Mouse (Mus musculus) layer of hippocampus, adult 11-12 months (tissue): ENCODE results near the gene Haus4.

Source experiments
- DNase-seq: peaks from one replicate; pipeline ENCODE4 v3.0.0; 2022; ENCODE audit warnings: low spot score

Gene Haus4

DNA sequence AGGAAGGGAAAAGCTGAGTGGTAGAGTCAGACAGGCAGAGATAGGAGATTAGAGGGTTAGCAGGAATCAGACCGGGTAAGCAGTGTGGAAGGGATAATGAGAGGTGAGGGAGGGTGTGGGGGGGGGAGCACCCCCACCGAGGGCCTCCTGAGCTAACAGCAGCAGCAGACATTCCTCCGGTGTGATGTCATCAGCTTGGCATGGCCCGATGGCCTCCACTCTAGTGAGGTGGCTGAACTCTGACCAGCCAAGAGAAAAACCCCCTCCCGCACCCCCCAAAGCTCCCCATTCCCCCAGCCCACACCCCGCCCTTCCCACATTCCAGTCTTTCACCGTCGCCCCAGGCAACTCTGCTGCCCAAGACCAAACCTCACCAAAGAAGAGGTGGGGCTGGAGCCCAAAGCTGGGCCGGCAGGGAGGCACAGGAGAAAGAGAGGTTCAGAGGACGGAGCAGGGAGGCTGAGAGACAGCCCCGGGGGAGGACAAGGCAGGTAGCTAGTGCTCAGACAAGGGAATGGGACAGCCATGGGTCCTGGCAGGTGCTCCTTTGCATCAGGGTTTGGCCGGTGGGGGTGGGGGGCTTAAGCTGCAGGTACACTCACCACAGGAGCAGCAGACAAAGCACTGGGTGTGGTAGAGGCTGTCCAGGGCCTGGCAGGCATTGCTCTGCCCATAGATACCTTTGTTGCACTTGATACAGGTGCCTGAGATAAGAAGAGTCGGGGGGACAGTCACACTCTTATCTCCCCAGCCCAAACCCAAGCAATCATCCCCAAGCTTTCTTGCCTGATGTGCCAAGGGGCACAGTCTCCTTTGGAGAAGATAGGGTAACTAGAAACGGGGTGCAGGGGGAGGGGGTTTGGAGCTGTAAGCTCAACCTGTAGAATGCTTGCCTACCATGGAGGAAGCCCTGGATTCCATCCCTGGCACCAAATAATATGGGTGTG is 18.6 kb upstream of the Haus4 start:
- no peak for DNase-seq

DNA sequence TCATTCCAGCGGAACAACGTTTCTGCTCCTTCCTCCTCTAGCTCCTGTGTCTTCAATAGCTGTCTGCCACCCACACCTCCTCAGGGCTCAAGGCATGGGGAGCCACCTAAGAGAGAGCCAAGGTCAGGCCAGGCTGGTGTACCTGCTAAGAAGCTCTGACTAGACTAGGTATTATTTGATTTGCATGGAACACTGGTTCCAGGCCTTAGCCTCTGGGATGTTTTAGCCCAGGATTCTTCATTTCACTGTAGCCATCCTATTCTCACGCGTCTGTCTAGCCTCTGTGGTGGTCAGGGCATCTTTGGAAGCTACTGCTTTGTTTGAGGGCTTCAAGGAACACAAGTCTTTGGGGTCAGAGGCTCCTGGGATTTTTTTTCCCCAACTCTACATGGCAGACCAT is 17.7 kb upstream of the Haus4 start:
- DNase-seq, result no peak

DNA sequence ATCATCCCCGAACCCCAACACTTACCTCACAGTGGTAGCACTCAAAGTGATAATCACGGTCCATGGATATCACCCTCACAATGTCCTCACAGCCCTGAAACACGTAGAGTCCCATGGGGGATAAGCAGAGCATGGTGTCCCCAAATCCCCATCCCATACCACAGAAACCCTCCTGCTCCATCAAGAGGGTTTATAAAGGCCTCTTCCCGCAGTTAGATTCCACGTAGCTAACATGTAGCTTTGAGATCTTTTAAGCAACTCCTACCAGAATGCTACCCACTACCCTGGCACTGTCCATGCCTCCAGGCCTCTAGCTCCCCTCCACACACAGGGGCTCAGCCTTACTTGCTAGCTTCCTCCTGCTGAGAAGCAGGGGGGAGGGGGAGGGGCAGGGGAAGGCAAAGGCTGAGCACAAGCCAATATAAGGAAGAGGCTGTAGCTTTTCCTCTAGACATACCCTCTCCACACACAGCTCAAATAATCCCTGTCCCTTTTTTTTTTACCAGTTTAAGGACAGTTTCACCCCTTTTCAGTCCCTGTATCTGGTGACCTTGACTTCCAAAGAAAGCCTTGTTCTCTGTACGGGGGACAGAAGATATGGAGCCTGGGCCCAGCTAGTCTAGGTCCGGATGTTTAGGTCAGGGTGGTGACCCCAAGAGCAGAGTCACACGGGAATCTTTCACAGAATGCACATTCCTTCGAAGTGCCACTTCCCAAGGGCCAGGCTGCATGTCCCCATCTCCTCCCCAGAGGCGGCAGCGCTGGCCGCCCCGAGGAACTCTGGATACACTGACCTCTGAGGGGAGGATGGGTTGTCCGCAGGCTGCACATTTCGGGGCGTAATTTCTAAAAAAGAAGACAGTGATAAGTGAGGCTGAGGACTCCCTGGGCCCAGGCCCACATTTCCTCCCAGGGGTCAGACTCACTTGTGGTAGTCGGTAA is 15.3 kb upstream of the Haus4 start:
- DNase-seq, result no peak

GRCm38 (mm10) chr14:54568694-54569414 is 14.4 kb upstream of the Haus4 start:
- DNase-seq, result peak; percentile 76

- no peak for DNase-seq
Measured at GRCm38 (mm10) chr14:54560527-54561242, 6.3 kb upstream of the Haus4 start.

- no peak for DNase-seq
Measured at GRCm38 (mm10) chr14:54557330-54557729, 2.9 kb upstream of the Haus4 start.

- no peak for DNase-seq
Measured at GRCm38 (mm10) chr14:54553454-54553974, 902 bp downstream of the Haus4 start.

GRCm38 (mm10) chr14:54544703-54545102 is 9.7 kb downstream of the Haus4 start:
- DNase-seq, result no peak

- no peak for DNase-seq
Measured at GRCm38 (mm10) chr14:54540771-54541170, 13.6 kb downstream of the Haus4 start.

DNA sequence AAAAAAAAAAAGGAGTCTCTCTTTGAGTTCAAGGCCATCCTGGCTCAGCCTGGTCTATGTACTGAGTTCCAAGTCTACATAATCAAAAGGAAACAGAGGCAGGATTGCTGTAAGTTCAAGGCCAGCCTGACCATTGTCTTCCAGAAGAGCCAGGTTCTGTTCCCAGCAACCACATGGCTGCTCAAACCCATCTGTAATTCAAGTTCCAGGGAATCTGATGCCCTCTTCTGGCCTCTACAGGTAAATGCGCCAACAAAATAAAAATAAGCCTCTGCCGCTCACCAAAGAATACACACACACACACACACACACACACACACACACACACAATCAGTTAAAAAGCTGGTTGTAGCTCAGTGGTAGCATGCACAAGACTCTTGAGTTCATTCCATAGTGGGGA is 15.8 kb downstream of the Haus4 start:
- DNase-seq, result no peak

DNA sequence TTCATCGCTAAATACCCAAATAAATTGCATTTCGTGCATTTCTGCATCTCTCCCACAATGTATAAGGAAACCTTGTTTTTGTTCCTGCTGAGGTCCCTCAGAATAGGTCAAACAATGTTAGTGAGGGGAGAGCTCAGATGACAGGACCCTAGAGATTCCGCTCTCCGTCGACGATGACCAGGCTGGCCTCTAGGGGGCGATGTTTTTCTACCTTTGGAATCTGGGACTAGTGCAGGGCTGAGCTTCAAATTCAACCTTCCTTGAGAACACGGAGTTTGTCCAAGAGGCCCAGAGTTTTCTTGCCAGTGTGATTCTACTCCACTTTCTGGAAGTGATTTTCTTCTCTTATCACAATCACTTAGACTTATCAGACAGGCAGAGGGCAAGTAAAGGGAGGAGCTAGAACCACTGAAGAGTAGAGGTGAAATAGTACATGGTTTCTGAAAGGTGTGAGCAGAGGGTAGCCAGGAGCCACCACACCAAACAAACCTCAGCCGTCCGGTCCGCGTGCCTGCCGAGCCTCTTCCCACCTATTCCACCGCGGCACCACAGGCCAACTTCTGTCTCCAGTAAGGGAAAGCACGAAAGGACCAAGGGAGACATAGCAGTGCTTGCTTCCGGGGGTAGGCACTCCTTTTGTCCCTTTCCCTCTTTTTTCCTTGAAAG is 25.8 kb downstream of the Haus4 start:
- DNase-seq, result peak; percentile 89

DNA sequence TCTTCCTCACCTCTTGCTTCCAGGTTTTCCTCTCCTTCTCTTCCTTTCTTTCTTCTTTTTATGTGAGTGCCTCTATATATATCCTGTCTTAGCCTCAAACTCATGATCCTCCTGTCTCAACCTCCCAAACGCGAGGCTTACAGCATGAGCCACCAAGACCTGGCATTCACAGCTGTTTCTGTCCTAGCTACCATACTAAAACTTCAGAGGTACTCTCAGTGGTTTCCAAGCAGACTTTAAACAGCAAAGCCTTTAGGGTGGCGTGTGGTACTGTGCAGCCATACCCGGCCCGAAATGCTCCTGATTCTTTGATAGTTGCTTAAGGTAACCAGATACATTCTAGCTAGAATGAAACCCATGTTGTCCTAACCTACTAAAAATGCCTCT is 26.4 kb downstream of the Haus4 start:
- DNase-seq, result no peak

DNA sequence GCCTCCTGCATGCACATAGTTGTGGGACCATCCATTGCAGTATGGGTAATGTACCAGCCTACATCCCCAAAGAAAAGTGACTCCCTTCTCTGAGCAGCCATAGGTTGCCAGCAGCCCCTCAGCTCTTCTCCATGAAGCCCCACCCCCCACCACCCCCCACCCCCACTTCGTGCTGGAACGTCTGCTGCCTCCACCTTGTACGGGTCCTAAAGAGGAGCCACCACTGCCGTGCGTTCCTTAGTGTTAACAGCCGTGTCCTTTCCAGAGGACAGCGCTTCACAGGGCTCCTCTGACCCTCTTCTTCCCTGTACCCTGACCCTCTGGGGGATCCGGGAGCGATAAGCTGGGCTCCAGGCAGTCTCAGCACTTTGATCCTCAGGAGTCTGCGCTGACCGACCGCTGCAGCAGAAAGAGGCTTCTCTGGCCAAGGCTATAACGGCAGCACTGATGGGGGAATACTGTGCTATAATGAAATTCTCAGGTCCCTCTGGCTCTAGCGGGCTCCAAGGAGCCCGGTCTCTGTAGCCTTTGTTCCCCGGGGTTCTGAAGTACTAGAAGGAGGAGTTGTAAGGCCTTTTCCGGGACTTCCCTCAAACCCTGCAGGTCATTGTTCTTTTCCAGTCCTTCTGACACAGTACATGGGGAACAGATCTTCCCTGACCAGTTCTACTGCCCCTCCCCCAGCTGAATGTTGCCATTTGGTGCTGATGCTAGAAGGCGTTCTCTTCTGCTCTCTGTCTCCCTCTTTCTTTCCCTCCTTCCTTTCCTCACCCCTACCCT is 27.0 kb downstream of the Haus4 start:
- peak; percentile 19 for DNase-seq

DNA sequence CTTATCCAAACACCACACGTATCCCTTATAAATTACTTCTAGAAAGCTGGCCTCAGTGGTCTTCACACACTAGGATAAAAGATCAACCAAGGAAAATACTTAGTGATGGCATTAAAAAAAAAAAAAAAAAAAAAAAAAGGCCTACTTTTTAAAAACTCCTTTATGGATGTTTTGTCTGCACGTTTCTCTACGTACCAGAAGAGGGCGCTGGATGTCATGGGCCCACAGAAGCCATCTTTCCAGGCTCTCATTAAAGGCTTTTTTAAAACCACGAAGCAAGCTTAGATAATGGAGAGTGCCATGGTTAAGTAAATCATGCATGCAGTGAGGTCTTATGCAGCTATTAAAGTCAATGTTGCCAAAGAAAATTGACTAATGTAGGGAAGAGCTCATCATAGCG is 30.8 kb downstream of the Haus4 start:
- no peak for DNase-seq

DNA sequence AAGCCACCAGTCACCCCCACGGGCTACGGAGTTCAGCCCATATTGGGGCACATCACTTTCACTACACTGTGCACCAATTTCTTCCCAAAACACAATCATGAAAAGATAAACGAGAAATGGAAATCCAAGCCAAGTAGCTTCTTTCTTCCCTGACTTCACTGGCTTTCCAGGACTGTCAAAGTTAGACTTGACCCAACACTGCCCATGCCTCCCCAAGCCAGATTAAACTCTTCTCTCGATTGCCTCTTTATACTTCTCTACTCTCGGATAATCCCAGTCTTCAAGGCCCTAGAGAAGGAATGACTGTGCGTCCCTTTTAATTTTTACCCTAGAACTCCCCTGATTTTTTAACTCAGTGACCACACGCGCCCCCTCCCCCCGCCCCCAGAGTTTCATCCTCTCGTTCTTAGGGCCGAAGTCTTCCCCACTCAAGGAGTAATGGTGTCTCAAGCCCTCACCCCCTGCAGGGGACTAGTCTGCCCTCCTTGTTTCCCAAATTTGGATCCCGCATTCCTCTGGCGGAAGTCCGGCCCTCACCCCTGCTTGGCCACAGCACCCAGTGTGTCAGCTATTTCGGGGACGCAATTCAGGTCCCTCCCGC is 37.6 kb downstream of the Haus4 start:
- no peak for DNase-seq

DNA sequence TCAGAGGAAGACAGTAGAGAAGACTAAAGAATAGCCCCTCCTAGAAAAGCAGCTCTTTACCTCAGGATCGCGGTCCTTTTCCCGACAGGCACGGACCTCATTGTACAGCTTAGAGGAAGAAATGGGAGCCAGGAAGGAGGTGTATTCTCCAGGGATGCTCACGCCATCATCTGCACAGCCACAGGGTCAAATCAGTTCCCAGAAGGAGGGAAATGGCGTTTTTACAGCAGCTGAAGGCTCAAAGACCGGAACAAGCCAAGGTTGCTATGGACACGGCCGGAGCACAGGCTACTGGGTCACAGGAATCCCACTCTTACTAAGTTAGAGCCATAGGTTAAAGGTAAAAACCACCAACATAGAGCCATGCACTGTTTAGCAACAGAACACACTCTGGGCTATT is 44.6 kb downstream of the Haus4 start:
- no peak for DNase-seq

GRCm38 (mm10) chr14:54503092-54503491 is 51.3 kb downstream of the Haus4 start:
- DNase-seq, result no peak

- no peak for DNase-seq
Measured at GRCm38 (mm10) chr14:54501365-54501764, 53.1 kb downstream of the Haus4 start.

DNA sequence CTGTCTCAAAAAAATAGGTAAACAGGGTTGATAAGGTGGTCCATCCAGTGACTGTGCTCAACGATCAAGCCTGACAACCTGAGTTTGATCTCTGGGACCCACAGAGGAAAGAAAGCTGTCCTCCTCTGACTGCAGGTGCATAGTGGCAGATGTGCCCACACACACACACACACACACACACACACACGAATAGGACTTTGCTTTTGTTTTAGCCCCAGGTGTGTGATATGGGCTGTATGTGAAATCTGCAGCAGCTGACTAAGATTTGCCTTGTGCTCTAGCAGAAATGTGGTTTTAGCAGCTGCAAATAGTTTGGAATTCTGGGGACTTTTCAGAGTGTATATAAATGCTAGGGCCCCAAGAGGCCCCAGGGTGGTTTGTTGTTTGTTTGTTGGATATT is 55.1 kb downstream of the Haus4 start:
- no peak for DNase-seq

GRCm38 (mm10) chr14:54496706-54497105 is 57.7 kb downstream of the Haus4 start:
- no peak for DNase-seq
